Mouse (Mus musculus) brain, adult 2 months (tissue): Measurements from ENCODE around the gene Sfta2.

Experiments used
- DNase-seq: peaks from one replicate; pipeline ENCODE4 v3.0.0; 2011; ENCODE audit warnings: low read depth, low spot score

Sfta2 gene

DNA sequence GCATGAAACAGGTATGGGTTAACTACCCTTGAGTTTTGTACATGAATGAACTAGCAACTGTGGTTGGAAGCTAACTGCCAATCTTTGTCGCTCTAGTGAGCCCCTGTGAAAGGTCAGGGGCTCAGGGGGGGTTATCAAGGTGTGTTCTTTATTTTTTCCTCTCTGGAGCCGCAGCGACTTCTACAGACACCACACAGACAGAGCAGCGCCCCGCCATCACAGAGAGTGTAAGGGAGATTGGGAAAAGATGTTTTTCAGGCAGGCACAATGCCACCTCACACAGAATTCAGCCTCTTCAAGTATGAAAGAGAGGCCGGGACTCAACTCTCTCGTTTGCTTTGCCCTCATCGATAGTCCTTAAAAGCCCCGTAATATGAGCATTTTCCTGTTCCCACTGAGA lies 9.2 kb upstream of the Sfta2 start:
- DNase-seq, result no peak

DNA sequence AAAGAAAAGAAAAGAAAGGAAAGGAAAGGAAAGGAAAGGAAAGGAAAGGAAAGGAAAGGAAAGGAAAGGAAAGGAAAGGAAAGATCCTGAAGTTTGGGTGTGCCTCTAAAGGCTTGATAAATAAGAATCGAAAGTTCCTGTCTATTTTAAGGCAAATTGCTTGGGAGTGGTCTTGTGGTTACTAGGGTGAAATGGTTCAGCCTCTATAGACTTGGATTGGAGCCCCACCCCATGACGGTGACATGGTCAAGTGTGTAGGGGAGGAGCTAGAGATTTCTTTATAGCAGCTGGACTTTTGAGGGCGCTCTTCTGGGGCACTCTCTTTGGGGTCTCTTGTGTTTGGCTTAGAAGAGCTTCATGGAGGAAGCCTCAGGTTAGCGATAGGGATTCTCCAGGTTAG lies 7.6 kb upstream of the Sfta2 start:
- DNase-seq, result no peak

DNA sequence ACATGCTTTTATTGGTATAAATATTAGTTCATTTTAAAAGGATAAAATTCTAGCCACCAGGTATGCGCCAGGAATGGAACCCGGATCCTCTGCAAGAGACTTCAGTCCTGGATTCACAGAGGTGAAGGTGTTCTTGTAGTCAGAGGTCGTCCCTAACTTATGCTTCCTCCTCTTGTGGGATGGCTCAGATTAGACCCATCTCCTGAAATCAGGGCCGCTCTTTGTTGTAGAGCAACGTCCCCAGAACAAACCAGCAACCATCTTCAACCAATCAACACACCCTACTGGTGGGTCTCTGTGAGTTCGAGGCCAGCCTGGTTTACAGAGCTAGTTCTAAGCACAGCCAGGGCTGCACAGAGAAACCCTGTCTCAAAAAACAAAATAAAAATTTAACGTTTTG lies 6.9 kb upstream of the Sfta2 start:
- DNase-seq, result no peak

DNA sequence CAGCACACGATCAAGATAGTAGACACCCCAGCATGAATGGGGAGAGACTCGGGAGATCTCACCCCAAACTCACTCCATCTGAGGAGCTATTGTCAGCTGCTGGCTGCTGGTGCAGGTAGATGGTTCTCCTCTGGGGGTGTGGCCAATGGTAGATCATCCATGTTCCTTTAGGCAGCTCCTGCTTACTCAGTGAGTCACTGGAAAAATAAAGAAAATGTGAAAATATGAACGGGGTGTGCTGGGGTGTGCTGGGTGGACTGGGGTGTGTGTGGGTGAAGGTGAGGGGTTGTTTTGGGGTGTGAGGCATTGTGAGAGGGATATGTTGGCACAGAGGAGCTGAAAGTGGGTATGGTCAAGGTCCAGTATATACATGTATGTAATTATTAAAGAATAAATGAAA lies 4.0 kb upstream of the Sfta2 start:
- no peak for DNase-seq

DNA sequence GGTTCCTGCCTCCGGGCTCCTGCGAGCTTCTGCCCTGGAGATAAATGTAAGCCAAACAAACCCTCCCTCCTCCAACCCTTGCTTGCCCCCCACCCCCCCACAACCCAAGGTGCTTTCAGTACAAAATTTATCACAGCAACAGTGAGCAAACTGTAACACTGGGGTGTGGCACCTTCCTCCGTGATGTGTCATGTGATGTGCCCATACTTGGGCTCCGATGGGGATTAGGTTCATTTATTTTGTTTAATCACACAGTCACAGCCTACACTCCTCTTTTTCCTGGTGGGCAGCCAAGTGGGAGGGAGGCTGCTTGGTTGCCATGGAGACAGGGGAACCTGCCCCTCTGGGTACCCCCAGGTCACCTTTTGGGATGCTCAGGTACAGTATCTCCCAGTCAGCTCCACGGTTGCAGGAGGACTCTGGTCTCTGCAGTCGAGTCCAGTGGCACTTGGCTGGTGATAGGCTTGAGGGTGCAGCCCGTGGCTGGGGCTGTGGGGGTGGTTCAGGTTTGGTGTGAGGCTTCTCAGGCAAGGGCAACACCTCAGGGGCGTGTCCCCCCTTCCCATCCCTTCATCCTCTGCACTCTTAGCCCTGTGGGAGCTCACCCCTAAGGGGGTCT lies 496 bp downstream of the Sfta2 start:
- DNase-seq, result no peak

DNA sequence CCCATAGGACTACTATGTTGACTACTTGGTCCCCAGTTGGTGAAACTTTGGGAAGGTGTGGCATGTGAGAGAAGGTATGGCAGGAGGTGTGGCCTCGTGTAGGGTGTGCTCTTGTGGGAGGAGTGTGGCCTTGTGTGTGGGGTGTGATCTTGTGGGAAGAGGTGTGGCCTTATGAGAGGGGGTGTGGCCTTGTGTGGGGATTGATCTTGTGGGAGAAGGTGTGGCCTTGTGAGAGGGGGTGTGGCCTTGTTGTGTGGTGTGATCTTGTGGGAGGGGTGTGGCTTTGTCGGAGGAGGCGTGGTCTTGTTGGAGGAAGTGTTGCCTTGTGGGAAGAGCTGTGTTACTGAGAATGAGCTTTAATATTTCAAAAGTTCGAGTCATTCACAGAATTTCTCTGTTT lies 15.8 kb downstream of the Sfta2 start:
- no peak for DNase-seq

DNA sequence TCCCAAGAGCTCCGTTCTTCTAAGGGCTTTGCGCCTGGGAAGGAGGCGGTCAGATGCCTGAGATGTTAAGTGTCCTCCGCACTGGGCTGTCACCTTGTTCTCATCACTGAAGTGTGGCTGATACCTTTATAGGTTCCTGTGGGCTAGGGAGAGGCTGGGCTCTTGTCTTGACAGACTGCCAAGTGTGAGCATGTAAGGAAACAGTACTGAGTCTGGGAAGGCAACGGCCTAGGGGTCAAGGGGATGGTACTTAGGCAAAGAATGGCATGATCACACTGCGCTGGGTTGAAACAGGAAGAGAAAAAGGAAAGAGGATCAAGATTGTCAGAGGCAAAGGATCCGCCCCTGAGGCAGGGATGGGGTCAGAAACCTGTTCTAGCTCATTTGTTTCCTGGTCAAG lies 25.2 kb downstream of the Sfta2 start, which contains the start of gene Gm9573:
Gene Gm9573 (minus strand): TSS at position 101 of the 400 bp plus-strand sequence.
- DNase-seq, result no peak

DNA sequence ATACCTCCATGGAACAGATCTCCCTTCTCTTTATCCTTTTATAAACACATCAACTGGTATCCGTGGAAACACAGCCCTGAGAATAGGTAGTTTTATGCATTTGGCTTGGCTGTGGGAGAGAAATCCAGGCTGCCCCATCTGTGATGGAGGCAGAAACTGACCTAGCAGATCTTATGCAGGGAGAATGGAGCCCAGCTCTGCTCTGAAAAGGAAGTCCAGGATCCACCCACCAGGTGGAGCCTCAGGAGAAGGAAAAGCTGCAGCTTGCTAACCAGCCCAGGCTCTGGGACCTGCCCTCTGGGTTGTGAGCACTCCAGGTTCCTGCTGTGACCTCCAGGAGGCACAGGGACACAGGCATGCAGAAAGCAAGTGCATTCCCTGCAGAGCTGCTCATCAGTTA lies 32.6 kb downstream of the Sfta2 start:
- peak; percentile 87 for DNase-seq

DNA sequence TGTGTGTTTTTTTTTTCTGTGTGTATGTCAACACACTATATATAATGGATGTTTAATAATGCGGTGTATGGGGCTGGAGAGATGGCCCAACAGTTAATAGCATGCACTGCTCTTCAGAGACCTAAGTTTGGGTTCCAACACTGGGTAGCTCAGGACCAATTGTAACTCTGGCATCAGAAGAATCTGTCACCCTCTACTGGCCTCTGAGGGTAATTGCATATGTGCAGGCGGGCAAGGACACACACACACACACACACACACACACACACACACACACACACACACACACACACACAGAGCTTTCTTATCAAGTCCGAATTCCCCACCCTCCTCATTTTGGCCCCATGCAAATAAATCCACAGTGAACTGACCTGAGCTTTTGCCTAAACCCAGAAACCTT lies 33.9 kb downstream of the Sfta2 start:
- DNase-seq, result peak; percentile 38

DNA sequence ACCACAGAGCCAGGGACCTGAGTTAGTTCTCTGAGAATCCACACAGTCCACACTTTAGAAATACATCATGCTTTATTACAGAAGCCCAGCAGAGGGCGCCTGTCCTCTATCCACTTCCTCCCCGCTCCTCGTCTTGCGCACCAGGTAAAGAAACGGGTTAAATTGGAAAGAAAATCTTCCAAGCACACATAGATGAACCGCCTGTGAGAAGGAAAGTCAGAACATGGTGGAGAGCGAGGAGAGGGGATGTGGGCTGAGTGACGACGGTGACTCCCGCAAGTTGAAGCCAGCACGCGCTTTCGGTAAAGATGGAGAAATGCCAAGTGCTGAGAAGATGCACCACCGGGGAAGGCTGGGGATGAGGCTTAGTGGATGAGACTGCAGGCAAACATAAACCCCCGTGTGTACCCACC lies 34.4 kb downstream of the Sfta2 start:
- DNase-seq, result peak; percentile 90

DNA sequence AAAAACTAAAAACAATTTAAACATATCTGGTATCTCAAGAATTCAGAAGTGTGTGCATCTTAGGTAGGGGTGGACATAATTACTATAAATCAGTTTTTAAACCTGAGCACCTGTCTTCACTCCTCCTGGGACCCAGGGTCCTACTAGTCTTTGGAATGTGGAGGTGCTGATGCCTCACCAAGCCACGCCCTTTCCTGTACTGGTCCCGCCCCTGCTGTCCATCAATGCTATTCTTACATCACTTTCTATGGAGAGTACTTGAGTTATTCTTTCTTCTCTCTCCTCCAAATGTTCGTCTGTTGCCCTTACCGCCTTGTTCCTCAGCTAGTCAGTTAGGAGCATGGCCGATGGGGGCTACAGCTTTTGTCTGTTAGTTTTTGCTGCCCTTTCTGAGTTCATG lies 35.0 kb downstream of the Sfta2 start:
- peak; percentile 71 for DNase-seq

DNA sequence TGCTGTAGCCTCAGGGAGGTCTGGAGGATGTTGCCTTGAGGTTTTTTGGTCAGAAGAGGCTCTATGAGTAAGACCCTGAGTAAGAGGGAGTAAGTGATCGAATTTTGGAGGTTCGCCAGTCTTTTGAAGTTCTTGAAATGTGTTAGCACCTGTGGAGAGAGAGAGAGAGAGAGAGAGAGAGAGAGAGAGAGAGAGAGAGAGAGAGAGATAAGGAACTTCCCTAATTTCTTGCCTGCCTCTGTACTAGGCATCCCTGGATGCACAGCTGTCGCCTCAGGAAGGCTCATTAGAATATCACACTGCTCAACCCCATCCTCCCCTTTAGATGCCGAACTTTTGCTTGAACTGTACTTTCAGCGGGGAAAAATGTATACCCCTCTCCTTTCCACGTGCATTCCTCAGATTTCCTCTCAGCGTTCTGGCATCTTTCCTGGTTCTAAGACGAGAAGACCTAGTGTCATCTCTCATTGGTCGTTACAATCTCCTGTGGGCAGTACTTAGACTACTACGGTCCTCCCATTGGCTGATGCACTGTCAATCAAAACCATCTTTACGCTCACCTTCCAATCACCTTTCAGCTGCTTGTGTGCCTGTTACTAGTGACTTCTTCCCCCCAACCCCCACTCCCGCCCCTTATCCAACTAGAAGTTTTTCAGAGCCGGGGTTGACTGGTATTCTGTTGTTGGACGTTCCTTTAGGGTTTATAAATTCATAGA lies 37.3 kb downstream of the Sfta2 start:
- DNase-seq, result peak; percentile 84

DNA sequence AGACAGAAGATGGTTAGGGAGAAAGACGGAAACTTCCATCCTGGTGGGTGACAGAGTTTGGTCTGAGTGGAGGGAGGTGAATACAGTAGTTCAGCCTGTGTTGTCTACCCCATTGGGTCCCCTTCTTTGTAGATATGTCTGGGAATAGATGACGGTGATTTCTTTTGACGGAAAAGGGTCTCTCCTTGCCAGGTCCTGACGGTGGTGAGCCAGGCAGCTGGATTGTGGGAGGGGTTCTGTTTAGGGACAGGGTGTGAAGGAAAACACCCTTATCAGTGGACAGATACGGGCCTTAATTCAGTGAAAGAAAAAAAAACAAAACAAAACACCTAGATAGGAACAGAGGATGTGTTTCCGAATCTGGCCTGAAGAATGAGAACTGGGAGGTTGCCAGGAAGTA lies 38.0 kb downstream of the Sfta2 start:
- no peak for DNase-seq

DNA sequence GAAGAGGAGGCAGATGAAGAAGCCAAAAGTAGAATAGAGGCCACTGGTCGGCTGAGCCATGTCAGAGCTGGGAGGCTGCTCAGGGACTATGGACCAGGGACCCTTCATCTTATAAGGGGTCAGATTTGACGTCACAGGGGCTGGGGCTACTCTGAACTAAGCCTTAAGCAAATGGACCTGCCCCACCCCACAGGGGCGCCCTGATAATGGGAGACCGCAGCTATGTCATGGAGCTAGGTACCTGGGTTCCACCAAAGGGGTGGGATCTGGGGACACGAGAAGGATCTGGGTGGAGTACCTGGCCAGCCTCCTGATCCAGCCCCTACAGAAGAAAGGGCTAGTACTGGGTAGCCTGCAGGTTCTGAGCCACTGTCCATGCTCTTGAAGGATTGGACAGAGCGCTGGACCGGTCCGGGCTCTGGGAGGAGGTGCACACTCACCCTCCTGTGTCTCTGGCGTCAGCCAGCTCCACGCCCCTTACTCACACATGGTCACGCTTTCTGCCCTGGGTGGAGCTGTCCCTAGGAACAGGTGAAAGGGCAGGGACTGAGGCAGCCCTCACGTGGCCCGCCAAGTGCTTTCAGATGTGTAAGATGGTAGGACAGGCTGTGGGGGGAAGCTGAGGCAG lies 42.4 kb downstream of the Sfta2 start, which contains the start of gene Mucl3:
Gene Mucl3 (minus strand): TSS at position 87 of the 628 bp plus-strand sequence.
- DNase-seq, result no peak

DNA sequence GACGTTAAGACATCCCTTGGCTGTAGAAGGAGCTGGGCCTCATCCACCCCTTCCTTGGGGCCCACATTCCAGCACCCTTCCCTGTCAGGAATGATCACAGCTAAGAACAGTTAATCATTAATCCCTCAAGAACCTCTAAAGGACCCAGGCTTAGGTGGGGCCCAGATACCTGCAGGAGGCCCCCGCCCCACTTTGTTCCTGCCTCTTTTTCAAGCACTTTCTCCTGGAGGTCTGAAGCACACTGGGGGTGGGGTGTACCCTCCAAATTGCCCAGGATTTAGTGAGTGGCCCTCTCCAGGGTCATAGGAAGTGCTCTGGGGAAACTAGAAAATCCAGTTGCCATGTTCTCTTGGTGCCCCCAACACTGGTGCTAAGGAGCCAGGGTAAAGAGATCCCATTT lies 48.1 kb downstream of the Sfta2 start:
- no peak for DNase-seq

DNA sequence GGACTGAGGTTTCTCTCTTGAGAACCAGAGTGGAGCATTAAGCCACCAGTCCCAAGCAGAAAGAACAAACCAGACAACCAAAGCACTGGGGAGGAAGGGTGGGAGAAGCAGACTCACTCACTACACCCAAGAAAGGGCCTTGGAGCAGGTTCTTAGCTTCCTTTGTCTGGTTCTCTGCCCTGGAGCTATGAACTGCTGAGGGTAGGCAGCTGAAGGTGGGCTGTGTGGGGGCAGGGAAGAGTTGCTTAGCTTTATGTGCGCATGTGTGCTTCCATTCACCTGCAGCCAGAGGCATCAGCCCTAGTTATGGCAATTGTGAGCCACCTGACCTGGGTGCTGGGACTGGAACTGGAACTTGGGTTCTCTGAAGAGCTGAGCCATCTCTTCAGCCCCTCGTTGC lies 51.7 kb downstream of the Sfta2 start:
- DNase-seq, result no peak

DNA sequence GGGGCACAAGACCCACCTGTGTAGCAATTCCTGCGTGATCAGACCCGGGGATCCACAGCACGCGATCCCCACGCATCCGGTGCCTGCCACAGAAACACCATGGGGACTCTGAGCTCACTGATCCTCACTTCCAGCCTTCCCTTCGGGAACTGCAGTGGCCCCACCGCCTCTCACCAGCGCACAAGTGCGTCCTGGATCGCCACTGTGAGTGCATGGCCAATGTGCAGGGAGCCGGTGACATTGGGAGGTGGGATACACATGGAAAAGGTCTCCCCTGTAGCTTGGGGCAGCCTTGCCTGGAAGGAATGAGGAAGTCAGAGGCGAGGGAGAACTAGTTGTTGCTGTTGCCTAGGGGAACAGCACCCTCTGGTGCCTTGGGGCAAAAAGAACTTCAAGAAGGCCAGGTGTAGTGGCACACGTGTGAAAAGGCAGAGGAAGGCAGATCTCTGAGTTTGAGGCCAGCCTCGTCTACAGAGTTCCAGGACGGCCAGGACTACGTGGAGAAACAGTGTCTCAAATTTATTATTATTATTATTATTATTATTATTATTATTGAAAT lies 64.7 kb downstream of the Sfta2 start:
- peak; percentile 79 for DNase-seq

DNA sequence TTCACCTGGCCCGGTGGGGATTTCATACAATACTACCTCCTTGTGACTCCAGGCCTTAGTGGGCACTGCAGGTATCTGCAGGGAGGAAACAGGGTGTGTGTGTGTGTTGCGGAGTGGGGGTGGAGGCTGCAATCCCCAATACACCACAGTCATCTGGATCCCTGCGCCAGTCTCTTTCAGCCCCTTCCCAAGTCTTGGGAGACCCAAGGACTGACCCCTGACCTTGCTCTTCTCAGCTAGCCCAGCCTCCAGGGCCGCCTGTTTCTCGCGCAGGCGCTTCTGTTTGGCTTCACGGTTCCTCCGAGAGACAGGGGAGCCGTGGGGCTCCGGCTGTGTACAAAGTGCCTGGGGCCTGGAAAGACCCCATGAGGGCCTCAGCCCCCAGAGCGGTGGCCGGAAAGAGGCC lies 65.5 kb downstream of the Sfta2 start:
- DNase-seq, result peak; percentile 44

DNA sequence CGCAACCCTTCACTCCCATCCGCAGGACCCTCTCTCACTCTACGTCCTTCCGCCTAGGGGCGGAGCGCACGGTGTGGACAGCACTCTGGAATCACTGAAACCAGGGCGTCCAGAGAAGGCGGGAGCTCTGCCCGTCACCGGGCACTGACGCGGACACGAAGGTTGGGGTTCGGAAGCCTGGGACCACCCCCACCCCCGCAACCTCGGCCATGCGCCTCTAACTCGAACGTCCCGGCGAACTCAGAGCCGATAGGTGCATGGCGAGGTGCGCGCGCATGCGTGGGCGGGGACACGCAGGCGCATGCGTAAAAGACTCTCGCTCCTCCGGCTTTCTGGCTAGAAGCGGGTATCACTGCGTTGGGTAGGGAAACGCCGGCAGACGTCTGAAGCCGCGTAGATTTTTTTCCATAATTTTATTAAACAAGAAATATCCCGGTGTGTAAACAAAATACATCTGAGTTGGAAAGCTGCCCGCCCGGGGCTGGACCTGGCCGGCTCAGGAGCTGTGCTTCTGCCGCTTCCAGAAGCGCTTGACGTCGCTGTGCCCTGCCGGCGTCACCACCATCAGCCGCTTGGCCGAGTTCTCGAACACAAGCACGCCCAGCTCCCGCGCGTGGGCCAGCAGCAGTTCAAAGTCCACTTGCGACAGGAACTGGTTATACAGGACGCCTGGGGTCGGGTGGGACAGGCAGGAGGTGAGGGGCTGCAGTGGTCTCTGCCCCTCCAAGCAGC lies 66.2 kb downstream of the Sfta2 start, which contains the start of gene Vars2:
Gene Vars2 (minus strand): TSS at position 259 of the 732 bp plus-strand sequence.
- peak; percentile 97 for DNase-seq

DNA sequence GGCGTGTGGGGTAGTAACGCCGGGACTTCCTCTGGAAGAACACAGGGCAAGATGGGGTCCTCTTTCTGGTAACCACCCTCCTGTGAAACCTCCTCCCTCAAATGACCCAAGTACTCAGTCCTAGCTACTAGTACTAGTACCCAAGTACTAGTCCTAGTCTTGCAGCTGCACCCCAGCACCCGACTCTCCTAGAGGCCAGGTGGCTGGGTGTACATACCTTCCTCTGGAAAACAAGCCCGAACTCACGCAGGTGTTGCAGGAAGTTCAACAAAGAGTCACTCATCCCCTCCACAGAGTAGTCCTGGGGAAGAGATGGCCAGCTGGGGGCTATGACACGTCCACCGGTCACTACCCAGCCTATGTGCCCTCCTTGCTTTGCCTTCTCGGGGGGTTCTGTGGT lies 68.4 kb downstream of the Sfta2 start:
- no peak for DNase-seq

DNA sequence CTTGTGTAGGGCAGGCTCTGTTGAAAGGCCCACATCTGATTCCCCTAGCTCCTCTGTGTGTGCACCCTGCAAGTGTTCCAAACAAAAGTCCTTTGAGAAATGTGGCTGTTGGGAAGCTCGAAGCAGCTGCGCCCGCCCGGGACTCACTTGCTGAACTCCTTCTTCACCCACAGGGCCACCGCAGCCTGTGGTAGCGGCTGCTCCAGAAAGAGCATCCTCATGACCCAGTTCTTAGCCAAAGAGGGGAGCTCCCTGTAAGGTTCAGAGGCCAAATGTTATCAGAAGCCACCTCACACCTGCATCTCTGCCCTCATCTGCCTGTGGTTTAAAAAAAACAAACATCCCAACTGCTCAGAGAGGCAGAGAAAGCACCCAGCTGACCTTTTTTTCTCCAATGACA lies 70.5 kb downstream of the Sfta2 start:
- no peak for DNase-seq

DNA sequence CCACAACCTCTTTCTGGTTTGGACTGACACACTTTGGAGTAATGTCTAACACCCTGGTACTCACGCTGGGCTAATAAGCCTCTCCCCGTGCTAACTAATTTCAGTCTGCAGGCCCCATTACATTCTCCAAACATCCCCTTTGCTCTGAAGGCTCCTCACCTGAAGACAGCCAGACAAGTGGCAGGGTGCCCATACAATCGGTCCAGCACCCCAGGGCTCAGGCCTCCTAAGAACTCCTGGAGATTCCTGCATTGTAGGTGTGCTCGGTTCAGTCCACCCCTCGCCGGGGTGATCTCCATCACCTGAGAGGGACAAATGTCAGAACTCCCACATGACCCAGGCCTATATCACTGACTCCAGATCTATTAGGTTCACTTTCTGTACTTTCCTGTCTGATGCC lies 71.2 kb downstream of the Sfta2 start:
- no peak for DNase-seq
